Mouse (Mus musculus): Measurements from ENCODE around the gene Sorcs2.
A peak's percentile ranks its signal among the peaks of the same experiment; 100 is the strongest.
"Not testable (repeated sequence)": the region's sequence is repeated elsewhere in the genome, so short reads cannot be mapped to it uniquely, and the experiment has no call there.

Gene Sorcs2

GRCm38 (mm10) chr5:36297246-36297645 is 100.7 kb downstream of the Sorcs2 start:
- no peak for DNase-seq

GRCm38 (mm10) chr5:36293109-36293900 is 104.6 kb downstream of the Sorcs2 start:
- no peak for DNase-seq

DNA sequence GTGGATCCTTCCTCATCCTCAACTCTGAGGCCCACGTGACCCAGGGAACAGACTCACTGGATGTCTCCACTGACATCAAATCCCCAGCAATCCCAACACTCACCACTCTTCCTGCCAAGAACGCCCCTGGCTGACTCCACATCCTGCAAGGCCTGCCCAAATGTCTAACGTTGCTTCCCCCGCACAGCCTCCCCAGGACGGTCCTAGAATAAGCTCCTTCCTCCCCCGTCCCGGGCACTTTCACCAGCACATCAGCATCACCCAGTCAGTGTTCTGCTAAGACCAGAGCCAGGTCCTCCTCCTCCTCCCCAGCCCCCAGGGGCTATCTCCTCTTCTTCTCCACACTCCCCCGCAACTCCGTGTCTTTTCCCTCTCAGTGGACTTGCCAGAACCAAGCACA is 105.6 kb downstream of the Sorcs2 start:
- DNase-seq = no peak

- peak in 1 of 2 experiments; percentile 11 for DNase-seq
These were observed 106.7 kb downstream of the Sorcs2 start for GRCm38 (mm10) chr5:36291191-36291590.

DNA sequence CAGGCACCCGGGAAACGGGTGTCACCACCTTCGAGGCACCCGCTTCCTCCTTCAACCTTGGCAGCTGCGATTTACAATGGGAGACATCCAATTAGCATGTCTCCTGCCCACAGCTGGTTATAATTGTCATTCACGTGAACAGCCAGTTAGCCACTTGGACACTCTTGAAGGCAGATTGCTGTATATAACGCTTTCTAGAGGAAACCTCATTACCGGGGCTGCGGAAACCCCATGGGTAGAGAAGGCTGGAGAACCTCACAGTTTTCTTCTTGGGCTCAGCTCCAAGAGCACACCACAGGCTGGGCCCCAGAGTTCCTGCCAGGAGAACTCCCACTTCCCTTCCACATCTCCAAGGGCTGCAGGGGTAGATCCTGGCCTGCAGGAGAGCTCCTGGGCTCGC is 112.5 kb downstream of the Sorcs2 start:
- DNase-seq = no peak

GRCm38 (mm10) chr5:36279896-36280295 is 118.0 kb downstream of the Sorcs2 start:
- no peak for DNase-seq

DNA sequence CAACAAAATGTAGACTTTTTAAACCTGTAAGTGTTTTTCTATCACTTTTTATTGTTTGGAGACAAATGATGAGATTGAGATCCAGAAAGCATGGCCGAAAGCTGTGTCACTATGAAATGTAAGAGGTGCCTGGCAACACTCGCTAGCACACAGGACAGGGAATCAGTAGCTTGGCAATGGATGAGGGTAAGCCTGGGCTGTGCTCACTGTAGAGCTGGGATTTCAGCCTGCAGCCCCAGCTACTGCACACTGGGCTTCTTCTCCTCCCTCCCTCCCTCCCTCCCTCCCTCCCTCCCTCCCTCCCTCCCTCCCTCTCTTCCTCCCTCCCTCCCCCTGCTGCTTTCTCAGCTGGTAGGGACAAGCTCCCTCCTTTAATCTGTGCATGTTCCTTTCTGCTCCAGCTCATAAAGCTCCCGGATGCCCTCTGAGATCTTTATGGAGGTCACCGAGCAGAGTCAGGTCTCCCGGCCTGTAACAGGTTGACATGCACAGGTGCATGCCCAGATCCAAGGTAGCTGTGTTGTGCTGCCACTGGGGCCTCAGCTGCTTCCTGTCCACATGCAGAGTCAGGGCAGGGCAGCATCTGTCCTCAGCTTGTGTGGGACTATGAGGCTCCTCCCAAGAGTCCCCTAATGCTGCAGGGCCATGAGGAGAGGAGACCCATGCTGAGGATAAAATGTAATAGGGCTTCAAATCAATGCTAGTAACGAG is 123.1 kb downstream of the Sorcs2 start:
- DNase-seq = no peak

DNA sequence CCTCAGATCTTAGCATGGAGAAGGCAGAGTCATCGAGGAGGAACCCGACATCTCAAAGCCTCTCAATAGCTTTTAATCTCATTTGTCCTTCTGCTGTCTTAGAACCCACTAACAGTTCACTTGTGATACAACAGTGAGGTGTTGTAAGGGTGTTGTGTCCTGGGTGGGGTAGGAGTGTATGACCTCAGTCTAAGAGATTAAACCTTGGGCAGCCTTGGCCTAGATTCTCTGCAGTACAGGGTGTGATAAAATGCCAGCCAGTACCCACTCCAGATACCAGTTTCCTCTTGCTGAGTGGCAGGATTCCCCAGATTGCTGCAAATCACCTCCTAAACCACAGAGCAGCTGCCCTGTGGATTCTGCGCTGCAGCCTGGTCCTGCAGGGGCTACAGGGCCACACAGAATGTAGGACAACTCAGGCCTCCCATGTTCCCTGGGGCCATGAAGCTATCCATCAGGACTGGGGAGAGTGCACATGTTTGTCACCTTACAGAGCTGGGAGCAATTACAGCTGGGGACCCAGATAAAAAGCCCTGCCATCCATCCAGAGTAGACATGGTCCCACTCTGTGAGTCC is 130.7 kb downstream of the Sorcs2 start:
- no peak for DNase-seq

- DNase-seq = no peak
These were observed 137.1 kb downstream of the Sorcs2 start for GRCm38 (mm10) chr5:36260862-36261261.

GRCm38 (mm10) chr5:36259691-36260124 is 138.2 kb downstream of the Sorcs2 start:
- no peak for DNase-seq

- DNase-seq = peak in 1 of 2 experiments; percentile 13
These were observed 139.4 kb downstream of the Sorcs2 start for GRCm38 (mm10) chr5:36258387-36259181.

- no peak for DNase-seq
These were observed 140.9 kb downstream of the Sorcs2 start for GRCm38 (mm10) chr5:36257008-36257407.

DNA sequence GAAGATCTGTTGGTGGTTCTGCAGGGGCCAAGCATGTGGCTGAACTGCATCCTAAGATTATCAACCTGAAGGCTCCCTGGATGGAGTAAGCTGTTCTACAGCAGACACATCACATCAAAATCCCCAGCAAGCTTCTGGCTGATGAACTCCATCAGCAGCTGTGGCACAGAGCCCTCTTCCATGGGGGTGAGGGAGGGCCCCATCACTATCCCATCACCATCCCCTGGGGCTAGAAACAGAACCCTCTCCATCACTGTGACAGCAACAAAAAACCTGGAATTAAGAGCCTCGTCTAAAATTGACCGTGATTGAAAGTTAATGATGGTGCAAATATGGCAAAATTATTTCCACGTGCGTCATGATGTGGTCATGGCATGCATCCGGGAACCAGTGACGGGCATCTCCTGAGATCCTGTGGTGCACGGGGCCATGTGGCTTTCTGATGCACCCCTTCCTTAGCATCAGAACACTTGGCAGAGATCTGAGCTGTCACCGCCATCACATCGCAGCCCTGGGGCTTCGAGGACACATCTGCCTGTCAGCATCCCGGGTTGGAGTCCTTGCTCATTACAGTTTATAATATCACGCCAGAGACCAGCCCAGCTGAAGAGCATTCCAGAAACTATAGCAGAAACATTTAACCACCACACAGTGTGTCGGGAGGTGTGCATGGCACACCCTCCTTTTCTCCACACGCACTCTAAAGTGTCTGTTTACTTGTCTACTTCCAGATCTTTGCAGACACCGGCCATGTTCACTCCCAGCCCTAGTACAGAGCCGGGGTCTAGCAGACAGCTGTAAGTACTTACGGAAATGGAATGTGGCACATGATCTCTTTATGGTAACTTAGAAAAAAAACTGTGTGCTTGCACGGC is 143.1 kb downstream of the Sorcs2 start:
- no peak for DNase-seq

DNA sequence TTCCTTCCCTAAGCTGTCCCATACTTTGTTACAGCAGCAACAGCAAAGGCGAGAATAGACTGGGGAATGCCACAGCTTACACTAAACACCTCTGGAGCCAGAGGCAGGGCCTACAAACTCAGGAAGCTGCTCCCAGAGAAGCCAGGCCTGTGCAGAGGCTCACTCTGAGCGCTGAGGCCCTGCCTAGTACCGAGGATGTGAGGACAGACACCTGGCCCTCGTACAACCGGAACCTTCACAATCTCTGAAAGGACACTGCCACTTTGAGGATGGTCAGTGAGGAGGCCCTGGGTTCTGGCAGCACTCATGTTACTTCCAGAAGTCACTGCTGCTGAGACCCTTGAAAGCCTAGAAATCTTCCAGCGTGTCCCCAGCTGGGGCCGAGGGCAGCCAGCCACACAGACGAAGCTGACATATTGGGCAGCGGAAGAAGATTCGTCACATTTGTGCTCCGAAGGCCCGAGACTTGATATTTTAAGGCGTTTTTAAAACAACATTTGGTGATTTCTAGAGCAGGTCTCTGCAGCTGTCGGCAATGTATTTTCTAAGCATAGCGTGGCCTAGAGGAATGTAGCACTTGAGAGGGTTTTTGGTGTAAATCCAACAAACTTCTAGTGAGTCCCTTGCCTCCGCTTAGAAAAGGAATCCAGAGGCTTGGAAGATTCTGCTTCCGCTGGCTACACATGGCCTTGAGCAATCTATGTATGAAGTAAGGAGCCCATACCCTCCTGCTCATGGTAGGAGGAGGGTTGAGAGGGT is 145.0 kb downstream of the Sorcs2 start:
- no peak for DNase-seq

DNA sequence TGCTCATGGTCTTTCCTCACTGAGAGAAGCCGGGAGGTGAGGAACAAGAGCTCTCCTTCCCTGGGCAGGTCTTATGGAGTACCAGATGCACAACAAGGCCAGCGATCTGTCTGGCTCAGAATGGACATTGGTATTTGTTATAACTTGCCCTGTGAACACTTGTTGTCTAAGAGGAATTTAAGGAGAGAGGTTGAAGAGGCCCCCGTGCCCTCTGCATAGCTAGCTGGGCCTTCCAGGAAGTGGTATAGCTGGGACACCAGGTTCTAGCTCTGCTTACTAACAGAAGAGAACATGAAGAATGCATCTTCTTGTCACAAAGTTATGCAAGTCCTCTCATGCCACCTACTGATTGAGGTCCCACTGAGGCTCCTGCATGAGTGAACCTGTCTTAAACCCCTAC is 149.9 kb downstream of the Sorcs2 start:
- DNase-seq = no peak

- not testable (repeated sequence) for DNase-seq
These were observed 160.4 kb downstream of the Sorcs2 start for GRCm38 (mm10) chr5:36237526-36237925.

DNA sequence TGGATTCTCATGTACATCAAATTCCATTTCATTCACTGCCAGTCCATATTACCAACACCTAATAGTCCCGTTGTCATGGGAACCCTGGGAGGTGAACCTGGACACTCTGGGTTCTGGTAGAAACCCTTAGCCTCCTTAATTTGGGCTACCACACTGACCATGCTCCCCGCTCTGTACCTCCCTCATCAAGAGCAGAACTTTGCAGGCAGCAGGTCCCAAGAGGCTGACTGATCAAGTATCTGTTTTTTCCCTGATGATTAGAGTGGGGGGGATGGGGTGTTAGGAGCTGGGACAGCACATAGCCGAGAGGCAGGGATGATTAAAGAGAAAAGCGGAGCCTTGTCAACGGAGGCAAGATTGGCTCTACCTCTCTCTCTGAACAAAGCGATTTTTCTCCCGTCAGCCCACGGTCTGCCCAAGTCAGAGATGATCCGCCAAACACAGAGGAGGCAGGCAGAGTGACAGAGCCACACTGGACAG is 167.6 kb downstream of the Sorcs2 start:
- DNase-seq = no peak

DNA sequence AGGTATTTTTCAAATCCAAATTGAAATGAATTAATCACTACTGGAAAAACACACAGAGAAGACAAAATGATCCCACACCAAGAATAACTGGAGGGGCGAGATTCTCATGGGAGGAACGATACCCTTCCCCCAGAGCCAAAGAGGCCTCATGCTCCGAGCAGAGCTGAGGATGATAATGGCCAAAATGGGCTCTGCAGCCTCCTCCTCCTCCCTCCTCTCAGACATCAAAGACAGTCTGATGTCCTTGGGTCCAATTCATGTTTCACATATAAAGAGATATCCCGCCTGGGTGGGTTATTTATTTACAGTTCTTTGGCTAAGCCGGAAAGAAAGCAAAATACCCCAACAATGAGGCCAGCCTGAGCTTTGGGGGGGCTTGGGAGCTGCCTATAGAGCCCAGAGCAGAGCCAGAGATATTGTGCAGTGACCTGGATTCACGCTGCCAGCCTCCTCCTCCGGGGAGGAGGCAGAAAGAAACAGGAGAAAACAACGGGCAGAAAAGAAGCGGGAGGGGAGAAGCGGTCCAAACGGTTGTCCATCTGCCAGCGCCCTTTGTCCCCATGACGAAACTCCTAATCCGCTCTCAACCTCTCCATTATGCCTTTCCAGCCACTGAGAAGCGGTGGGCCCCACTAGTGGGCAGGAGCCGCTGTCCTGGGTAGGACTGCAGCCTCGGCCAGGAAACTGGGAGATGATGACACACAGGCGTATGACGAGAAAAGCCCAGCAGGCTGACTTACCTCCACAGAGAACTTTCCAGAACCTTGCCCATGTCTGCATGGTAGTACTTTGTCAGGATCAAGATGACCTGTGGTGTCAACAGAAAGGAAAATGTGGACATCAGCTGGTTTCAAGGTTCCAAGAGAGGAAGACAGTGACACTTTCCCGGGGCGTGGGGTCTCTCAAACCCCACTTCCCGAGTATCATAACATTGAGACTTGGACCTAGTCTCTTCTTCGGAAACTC is 169.3 kb downstream of the Sorcs2 start:
- no peak for DNase-seq

- DNase-seq = no peak
These were observed 171.6 kb downstream of the Sorcs2 start for GRCm38 (mm10) chr5:36226296-36226695.

DNA sequence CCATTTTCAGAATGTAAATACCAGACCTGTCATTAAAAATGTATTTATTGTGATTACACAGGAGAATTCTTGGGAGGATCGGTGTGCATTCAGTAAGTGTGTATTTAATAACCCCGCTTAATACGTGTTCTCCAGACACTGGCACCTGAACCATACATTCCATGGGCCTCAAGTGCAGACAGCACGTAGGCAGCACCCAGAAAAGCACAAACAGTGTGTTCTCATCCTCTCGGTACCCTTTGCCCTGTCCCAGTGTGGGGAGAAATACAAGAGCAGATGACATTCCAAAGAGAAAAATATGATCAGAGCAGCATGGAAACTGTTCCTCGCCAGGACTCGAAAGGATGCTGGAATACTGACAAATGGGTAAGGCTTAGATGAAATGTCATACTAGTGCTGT is 172.1 kb downstream of the Sorcs2 start:
- no peak for DNase-seq

Measured in cerebellum, postnatal 36 days (tissue).